Mouse (Mus musculus): Measurements from ENCODE around the gene Ephb2.

GRCm38 (mm10) chr4:136731008-136731609 is 104.7 kb downstream of the Ephb2 start:
- TF ChIP-seq CTCF (IDR thresholded peaks at IDR 0.05; ENCODE audit: low read depth, low read length), result no peak
- no peak for TF ChIP-seq POLR2A (IDR thresholded peaks at IDR 0.05; ENCODE audit: insufficient read depth, low read length)
